Mouse (Mus musculus) limb, embryonic 13.5 days (tissue): ENCODE measurements around the gene Smagp. TPM values are rescaled to one million over a fixed set of nuclear protein-coding genes. Genes with fewer than 3 reads are reported as not detected.

Source experiments
- ATAC-seq: fragments of 200-750 bp; cut with Nextera tagmentation; 2 replicates; pipeline ENCODE4 v1.8.0; 2017; ENCODE audit warnings: low read depth, moderate number of reproducible peaks, moderate TSS enrichment; ENCODE audit not compliant: low FRiP score
- H3K27ac ChIP-seq: fragments of 300-500 bp; sonication (generic); 2 replicates; pipeline ENCODE4 v1.5.1; 2015; ENCODE audit warnings: inconsistent platforms, mild to moderate bottlenecking, moderate library complexity
- H3K27me3 ChIP-seq: fragments of 300-500 bp; sonication (generic); 2 replicates; pipeline ENCODE4 v1.6.1; 2015; ENCODE audit warnings: mild to moderate bottlenecking, inconsistent platforms
- H3K36me3 ChIP-seq: fragments of 300-500 bp; sonication (generic); 2 replicates; pipeline ENCODE4 v1.6.1; 2015; ENCODE audit warnings: inconsistent platforms, mild to moderate bottlenecking, moderate library complexity
- H3K4me1 ChIP-seq: fragments of 300-500 bp; sonication (generic); 2 replicates; pipeline ENCODE4 v1.6.1; 2015; ENCODE audit warnings: inconsistent platforms
- H3K4me2 ChIP-seq: fragments of 300-500 bp; sonication (generic); replicated peaks from 2 replicates; pipeline ENCODE4 v1.6.1; 2015; ENCODE audit warnings: inconsistent platforms, mild to moderate bottlenecking, moderate library complexity
- H3K4me3 ChIP-seq: fragments of 300-500 bp; sonication (generic); 2 replicates; pipeline ENCODE4 v1.5.1; 2015; ENCODE audit warnings: moderate library complexity, mild to moderate bottlenecking, inconsistent platforms
- H3K9ac ChIP-seq: fragments of 300-500 bp; sonication (generic); 2 replicates; pipeline ENCODE4 v1.6.1; 2015; ENCODE audit warnings: mild to moderate bottlenecking, inconsistent platforms
- H3K9me3 ChIP-seq: fragments of 300-500 bp; sonication (generic); 2 replicates; pipeline ENCODE4 v1.6.1; 2016; ENCODE audit warnings: inconsistent platforms
- WGBS: fragments of 180-500 bp; shearing (Covaris S2); methylation state at CpG from one replicate; pipeline ENCODE4 v1.1.7; 2015; 5-methylcytosine and 5-hydroxymethylcytosine counted together
- microRNA-seq: library from miRNA; unstranded; fragments of <30 nt; microRNA quantifications from one replicate; pipeline ENCODE4, GENCODE M21; 2016
- polyA plus RNA-seq: library from polyadenylated mRNA; unstranded; fragments of >200 nt; fragmentation: Nextera tagmentation; extraction: Ambion mirVana; gene quantifications from 2 replicates; pipeline ENCODE4 v1.2.1, GENCODE M21; 2015

Gene Smagp
- polyA plus RNA-seq, 1 experiment from 2014 or later, result 8.5 TPM

DNA sequence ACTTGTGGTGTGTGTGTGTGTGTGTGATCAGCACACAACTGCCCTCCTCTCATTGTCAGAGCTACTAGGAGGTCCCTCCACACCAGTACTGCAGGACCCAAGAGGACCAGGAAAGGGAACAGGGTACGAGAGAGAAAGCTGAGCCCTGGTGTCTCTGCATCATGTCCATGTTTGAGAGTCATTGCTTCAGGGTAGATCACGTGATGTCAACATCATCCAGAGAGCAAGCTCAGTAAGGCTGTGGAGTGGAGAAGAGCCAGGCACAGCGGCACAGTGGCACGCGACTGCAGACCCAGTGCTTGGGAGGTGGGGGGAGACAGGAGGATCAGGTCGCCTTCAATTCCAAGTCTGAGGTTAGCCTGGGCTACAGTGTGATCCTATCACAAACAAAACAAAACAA is 60.3 kb downstream of the Smagp start:
- Histone ChIP-seq H3K9ac (no peak overlapping the region), H3K4me3 (no peak overlapping the region), H3K9me3 (no peaks in the 10 kb centered on the region), H3K4me1 (peaks cover 18% of the 10 kb centered on the region), H3K4me2 (no peak overlapping the region), H3K27me3 (no peaks in the 10 kb centered on the region), H3K27ac (no peak overlapping the region), H3K36me3 (peaks cover 25% of the 10 kb centered on the region)
- WGBS, result 88% methylated on average over 6 of the region's 6 CpGs
- no peak for ATAC-seq

DNA sequence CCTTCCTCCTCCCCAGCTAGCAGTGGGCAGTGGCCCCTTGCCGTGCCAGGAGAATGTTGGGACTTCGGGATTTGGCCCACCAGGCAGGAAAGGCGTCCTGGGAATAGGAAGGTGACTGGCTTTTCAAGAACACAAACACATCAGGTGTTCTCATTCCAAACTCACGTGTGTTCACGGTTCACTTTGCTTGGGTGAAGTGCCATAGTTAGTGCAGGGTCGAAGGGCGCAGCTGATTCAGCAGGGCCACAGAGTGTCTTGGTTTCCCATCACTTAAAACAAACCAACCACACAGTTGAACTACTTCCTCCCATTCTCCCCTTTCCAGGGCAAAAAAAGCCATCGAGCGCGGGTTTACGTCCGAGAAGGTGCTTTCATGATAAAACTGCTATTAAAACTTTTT is 61.4 kb downstream of the Smagp start:
- H3K27me3 ChIP-seq, result no peaks in the 10 kb centered on the region
- H3K9ac ChIP-seq, result no peak overlapping the region
- no peak overlapping the region for H3K4me3 ChIP-seq
- peaks cover 21% of the 10 kb centered on the region for H3K36me3 ChIP-seq
- no peak overlapping the region for H3K4me2 ChIP-seq
- H3K9me3 ChIP-seq, result no peaks in the 10 kb centered on the region
- no peak for ATAC-seq
- H3K27ac ChIP-seq, result no peak overlapping the region
- 87% methylated on average over 12 of the region's 12 CpGs for WGBS
- H3K4me1 ChIP-seq, result peaks cover 18% of the 10 kb centered on the region

- WGBS, result 72% methylated on average over 2 of the region's 2 CpGs
- Histone ChIP-seq H3K27me3 (no peaks in the 10 kb centered on the region), H3K27ac (peak overlapping the region; percentile 58; the same call in 1 of the 2 replicates), H3K4me2 (no peak overlapping the region), H3K9me3 (no peaks in the 10 kb centered on the region), H3K4me3 (no peak overlapping the region), H3K36me3 (peaks cover 13% of the 10 kb centered on the region), H3K9ac (0 out of 2 replicates have a peak overlapping the region, but pooled peaks have one; percentile 31), H3K4me1 (peaks cover 18% of the 10 kb centered on the region)
- ATAC-seq, result no peak
These were observed 62.4 kb downstream of the Smagp start for GRCm38 (mm10) chr15:100574378-100574777.

DNA sequence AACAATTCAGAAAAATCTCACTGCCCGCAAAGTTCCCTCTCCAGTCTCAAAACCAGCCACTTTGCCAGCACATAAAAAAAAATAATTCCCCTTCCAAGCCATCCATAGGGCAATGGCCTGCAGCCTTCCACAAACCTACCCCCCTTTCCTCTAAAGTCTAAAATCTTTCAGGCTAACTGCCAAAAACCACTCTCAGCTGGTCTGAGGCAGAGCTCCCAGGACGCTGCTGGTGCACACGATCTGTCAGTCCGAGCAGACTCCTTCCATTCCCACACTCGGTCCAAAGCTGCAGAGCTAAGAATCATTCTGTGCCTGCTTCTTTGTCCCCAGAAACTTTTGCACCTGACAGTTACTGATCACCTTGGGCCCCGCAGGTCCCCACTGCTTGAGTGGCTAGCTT is 62.8 kb downstream of the Smagp start:
- ATAC-seq, result peak; percentile 40; the same call in 1 of the 2 replicates

More for the DNA sequence above, 62.8 kb downstream of the Smagp start:
- Histone ChIP-seq H3K27me3 (no peaks in the 10 kb centered on the region), H3K4me2 (no peak overlapping the region; the same call in 1 of the 2 replicates), H3K27ac (peak overlapping the region; percentile 58; the same call in 1 of the 2 replicates), H3K4me1 (peaks cover 18% of the 10 kb centered on the region), H3K4me3 (no peak overlapping the region), H3K36me3 (peaks cover 11% of the 10 kb centered on the region), H3K9me3 (no peaks in the 10 kb centered on the region), H3K9ac (0 out of 2 replicates have a peak overlapping the region, but pooled peaks have one; percentile 31)
- WGBS, result 35% methylated on average over 6 of the region's 6 CpGs

Small RNAs within 50 kb of the gene (microRNA-seq; reads per million reads assigned to microRNA genes)
- not detected for gene Mir6961

Other genes with a start within 250 kb of the Smagp start
- gene Gm5475, start 214.8 kb downstream of the Smagp start, polyA plus RNA-seq, result 0.05 TPM in 1 of 2 replicates, not detected in the other
- gene Slc11a2, start 211.9 kb downstream of the Smagp start, polyA plus RNA-seq, result 18.7 and 25.3 TPM in 2 replicates
- gene Letmd1, start 167.9 kb downstream of the Smagp start, polyA plus RNA-seq, result 34.1 and 34.3 TPM in 2 replicates
- 23.8 and 24.9 TPM in 2 replicates for gene Csrnp2, start 141.5 kb downstream of the Smagp start, polyA plus RNA-seq
- gene Tfcp2, start 84.9 kb downstream of the Smagp start, polyA plus RNA-seq, result 36.2 and 36.3 TPM in 2 replicates
- gene Pou6f1, start 37.0 kb downstream of the Smagp start, polyA plus RNA-seq, result 10.0 and 11.1 TPM in 2 replicates
- gene Dazap2, start 21.6 kb downstream of the Smagp start, polyA plus RNA-seq, result 134 and 143 TPM in 2 replicates
- gene Bin2, start 32.6 kb upstream of the Smagp start, polyA plus RNA-seq, result 2.1 and 2.4 TPM in 2 replicates
- gene Cela1, start 51.0 kb upstream of the Smagp start, polyA plus RNA-seq, result 2.1 TPM in 2 replicates
- 0.65 and 1.1 TPM in 2 replicates for gene Galnt6, start 92.4 kb upstream of the Smagp start, polyA plus RNA-seq
- 4.8 and 4.9 TPM in 2 replicates for gene Slc4a8, start 124.8 kb upstream of the Smagp start, polyA plus RNA-seq
- 5.5 and 6.1 TPM in 2 replicates for gene Scn8a, start 232.9 kb upstream of the Smagp start, polyA plus RNA-seq